Mouse (Mus musculus): ENCODE results near the gene Wfikkn1. TPM values are rescaled to one million over a fixed set of nuclear protein-coding genes. Genes with fewer than 3 reads are reported as not detected.

Wfikkn1 gene
- polyA plus RNA-seq, 1 experiment from 2014 or later, result 2.6 TPM

GRCm38 (mm10) chr17:25861704-25862612 lies 18.7 kb downstream of the Wfikkn1 start:
- H3K27me3 ChIP-seq (ENCODE audit: low read depth, poor library complexity, severe bottlenecking), result no peaks in the 10 kb centered on the region
- peaks cover 37% of the 10 kb centered on the region for H3K4me1 ChIP-seq
- WGBS, result 15% methylated on average over 6 of the region's 6 CpGs
- peak overlapping the region; percentile 95 for H3K27ac ChIP-seq
- H3K4me3 ChIP-seq, result peak overlapping the region; percentile 83
- H3K9me3 ChIP-seq (replicated peaks), result no peaks in the 10 kb centered on the region
- peaks cover 14% of the 10 kb centered on the region for H3K36me3 ChIP-seq
- DNase-seq (ENCODE audit: low spot score), result no peak

- Histone ChIP-seq H3K27me3 (ENCODE audit: low read depth, poor library complexity, severe bottlenecking) (no peaks in the 10 kb centered on the region), H3K27ac (peak within 1 kb of the TSS; percentile 95), H3K36me3 (peaks cover 21% of the 10 kb centered on the region), H3K9me3 (replicated peaks) (no peaks in the 10 kb centered on the region), H3K4me3 (peak within 1 kb of the TSS; percentile 83), H3K4me1 (peaks cover 37% of the 10 kb centered on the region)
- WGBS, result 4% methylated on average over 65 of the region's 65 CpGs
- DNase-seq (ENCODE audit: low spot score), result peak; percentile 94
Measured at GRCm38 (mm10) chr17:25860832-25861703, 19.6 kb downstream of the Wfikkn1 start, which contains the start of gene Wdr90. Gene Wdr90, minus strand, starts transcription at chr17:25861501.

GRCm38 (mm10) chr17:25860229-25860628 lies 20.4 kb downstream of the Wfikkn1 start:
- Histone ChIP-seq H3K27me3 (ENCODE audit: low read depth, poor library complexity, severe bottlenecking) (no peaks in the 10 kb centered on the region), H3K4me3 (peak overlapping the region; percentile 83), H3K27ac (peak overlapping the region; percentile 95; the same call in 1 of the 2 replicates), H3K4me1 (peaks cover 35% of the 10 kb centered on the region), H3K9me3 (replicated peaks) (no peaks in the 10 kb centered on the region), H3K36me3 (peaks cover 30% of the 10 kb centered on the region)
- no peak for DNase-seq (ENCODE audit: low spot score)
- 95% methylated on average over 6 of the region's 6 CpGs for WGBS

GRCm38 (mm10) chr17:25844396-25844901 lies 36.2 kb downstream of the Wfikkn1 start, which contains the start of gene Rhot2:
Gene Rhot2, minus strand, starts transcription at chr17:25844851.
- peaks cover 29% of the 10 kb centered on the region for H3K4me1 ChIP-seq
- H3K27ac ChIP-seq, result peak within 1 kb of the TSS; percentile 93
- H3K36me3 ChIP-seq, result peaks cover 83% of the 10 kb centered on the region
- WGBS, result 1% methylated on average over 21 of the region's 21 CpGs
- no peaks in the 10 kb centered on the region for H3K9me3 ChIP-seq (replicated peaks)
- DNase-seq (ENCODE audit: low spot score), result peak; percentile 99
- peak within 1 kb of the TSS; percentile 95 for H3K4me3 ChIP-seq
- H3K27me3 ChIP-seq (ENCODE audit: low read depth, poor library complexity, severe bottlenecking), result no peaks in the 10 kb centered on the region

GRCm38 (mm10) chr17:25843636-25844395 lies 36.8 kb downstream of the Wfikkn1 start:
- H3K4me1 ChIP-seq, result peaks cover 35% of the 10 kb centered on the region
- no peak for DNase-seq (ENCODE audit: low spot score)
- peaks cover 83% of the 10 kb centered on the region for H3K36me3 ChIP-seq
- 3% methylated on average over 38 of the region's 38 CpGs for WGBS
- no peaks in the 10 kb centered on the region for H3K27me3 ChIP-seq (ENCODE audit: low read depth, poor library complexity, severe bottlenecking)
- peak overlapping the region; percentile 93 for H3K27ac ChIP-seq
- peak overlapping the region; percentile 95 for H3K4me3 ChIP-seq
- H3K9me3 ChIP-seq (replicated peaks), result no peaks in the 10 kb centered on the region

GRCm38 (mm10) chr17:25843122-25843521 lies 37.5 kb downstream of the Wfikkn1 start:
- WGBS, result 97% methylated on average over 4 of the region's 4 CpGs
- Histone ChIP-seq H3K4me3 (peak overlapping the region; percentile 95), H3K36me3 (peaks cover 83% of the 10 kb centered on the region), H3K27me3 (ENCODE audit: low read depth, poor library complexity, severe bottlenecking) (no peaks in the 10 kb centered on the region), H3K4me1 (peaks cover 40% of the 10 kb centered on the region), H3K9me3 (replicated peaks) (no peaks in the 10 kb centered on the region), H3K27ac (no peak overlapping the region)
- no peak for DNase-seq (ENCODE audit: low spot score)

GRCm38 (mm10) chr17:25842509-25842908 lies 38.1 kb downstream of the Wfikkn1 start:
- no peaks in the 10 kb centered on the region for H3K9me3 ChIP-seq (replicated peaks)
- H3K27me3 ChIP-seq (ENCODE audit: low read depth, poor library complexity, severe bottlenecking), result no peaks in the 10 kb centered on the region
- no peak overlapping the region for H3K27ac ChIP-seq
- peaks cover 45% of the 10 kb centered on the region for H3K4me1 ChIP-seq
- DNase-seq (ENCODE audit: low spot score), result no peak
- peak overlapping the region; percentile 10; the same call in 1 of the 2 replicates for H3K4me3 ChIP-seq
- WGBS, result 86% methylated on average over 3 of the region's 3 CpGs
- peaks cover 83% of the 10 kb centered on the region for H3K36me3 ChIP-seq

GRCm38 (mm10) chr17:25841117-25841880 lies 39.4 kb downstream of the Wfikkn1 start, which contains the start of gene Gm20683:
Gene Gm20683, minus strand, starts transcription at chr17:25841763.
- DNase-seq (ENCODE audit: low spot score), result no peak
- H3K27me3 ChIP-seq (ENCODE audit: low read depth, poor library complexity, severe bottlenecking), result no peaks in the 10 kb centered on the region
- H3K27ac ChIP-seq, result no peak within 1 kb of the TSS
- peaks cover 75% of the 10 kb centered on the region for H3K36me3 ChIP-seq
- no peaks in the 10 kb centered on the region for H3K9me3 ChIP-seq (replicated peaks)
- peaks cover 57% of the 10 kb centered on the region for H3K4me1 ChIP-seq
- WGBS, result 92% methylated on average over 22 of the region's 22 CpGs
- peak within 1 kb of the TSS; percentile 10; the same call in 1 of the 2 replicates for H3K4me3 ChIP-seq

GRCm38 (mm10) chr17:25840519-25840918 lies 40.1 kb downstream of the Wfikkn1 start:
- Histone ChIP-seq H3K4me1 (peaks cover 65% of the 10 kb centered on the region), H3K27me3 (ENCODE audit: low read depth, poor library complexity, severe bottlenecking) (no peaks in the 10 kb centered on the region), H3K9me3 (replicated peaks) (no peaks in the 10 kb centered on the region), H3K36me3 (peaks cover 75% of the 10 kb centered on the region), H3K27ac (no peak overlapping the region), H3K4me3 (0 out of 2 replicates have a peak overlapping the region, but pooled peaks have one; percentile 6)
- WGBS, result 98% methylated on average over 6 of the region's 6 CpGs
- no peak for DNase-seq (ENCODE audit: low spot score)

GRCm38 (mm10) chr17:25839455-25840235 lies 41.0 kb downstream of the Wfikkn1 start:
- Histone ChIP-seq H3K36me3 (peaks cover 79% of the 10 kb centered on the region), H3K27me3 (ENCODE audit: low read depth, poor library complexity, severe bottlenecking) (no peaks in the 10 kb centered on the region), H3K4me3 (no peak overlapping the region), H3K27ac (no peak overlapping the region), H3K4me1 (peaks cover 70% of the 10 kb centered on the region), H3K9me3 (replicated peaks) (no peaks in the 10 kb centered on the region)
- no peak for DNase-seq (ENCODE audit: low spot score)
- WGBS, result 84% methylated on average over 14 of the region's 14 CpGs

GRCm38 (mm10) chr17:25838904-25839303 lies 41.8 kb downstream of the Wfikkn1 start:
- peaks cover 73% of the 10 kb centered on the region for H3K4me1 ChIP-seq
- H3K4me3 ChIP-seq, result no peak overlapping the region
- no peak overlapping the region for H3K27ac ChIP-seq
- no peak for DNase-seq (ENCODE audit: low spot score)
- H3K9me3 ChIP-seq (replicated peaks), result no peaks in the 10 kb centered on the region
- 89% methylated on average over 4 of the region's 4 CpGs for WGBS
- no peaks in the 10 kb centered on the region for H3K27me3 ChIP-seq (ENCODE audit: low read depth, poor library complexity, severe bottlenecking)
- peaks cover 83% of the 10 kb centered on the region for H3K36me3 ChIP-seq

Measured in limb, embryonic 10.5 days (tissue).